Mouse (Mus musculus): ENCODE results near the gene Dbil5. TPM values are rescaled to one million over a fixed set of nuclear protein-coding genes. Genes with fewer than 3 reads are reported as not detected.

Dbil5 gene
- total and polyA plus RNA-seq, 3 experiments: 0.43 to 1.2 TPM; not detected in 1

DNA sequence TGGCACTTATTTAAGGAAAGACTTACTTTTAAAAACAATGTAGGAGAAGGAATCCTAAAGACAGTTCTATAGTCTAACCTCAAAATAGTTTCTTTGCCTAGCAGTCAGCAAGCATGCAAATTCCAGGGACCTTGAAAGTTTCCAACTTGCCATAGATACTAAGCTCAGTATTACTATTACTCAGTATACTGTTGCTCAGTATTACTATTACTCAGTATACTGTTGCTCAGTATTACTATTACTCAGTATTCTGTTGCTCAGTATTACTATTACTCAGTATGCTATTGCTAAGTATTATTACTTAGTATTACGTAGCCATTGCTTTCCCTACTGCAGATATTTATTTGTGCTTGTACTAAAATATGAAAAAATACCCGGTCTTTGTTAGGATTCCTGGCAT lies 22.3 kb downstream of the Dbil5 start:
- TF ChIP-seq POLR2A (IDR thresholded peaks at IDR 0.05; ENCODE audit: insufficient read depth, low read depth, low read length): no peak
- no peak for TF ChIP-seq EP300 (IDR thresholded peaks at IDR 0.05; ENCODE audit: insufficient read depth, low read depth, low read length)
- no peak for TF ChIP-seq CTCF (IDR thresholded peaks at IDR 0.05)
- H3K4me1 ChIP-seq (ENCODE audit: control insufficient read depth, insufficient read depth, low read length): peaks cover 3% of the 10 kb centered on the region
- WGBS: 94% methylated on average over 2 of the region's 2 CpGs
- DNase-seq: no peak
- peaks cover 2% of the 10 kb centered on the region; the same call in 1 of the 2 replicates for H3K36me3 ChIP-seq (ENCODE audit: control insufficient read depth, insufficient read depth, low read length)
- no peak overlapping the region for H3K4me3 ChIP-seq
- H3K27ac ChIP-seq: no peak overlapping the region
- no peaks in the 10 kb centered on the region for H3K79me2 ChIP-seq (replicated peaks; ENCODE audit: control insufficient read depth, insufficient read depth, low read length)
- no peak overlapping the region for H3K9ac ChIP-seq (ENCODE audit: low read depth, low read length)
- intact Hi-C loops (cut with DNase I): no loop called here
- H3K27me3 ChIP-seq (ENCODE audit: control insufficient read depth, insufficient read depth, low read length): no peaks in the 10 kb centered on the region

- Histone ChIP-seq H3K4me1 (ENCODE audit: control insufficient read depth, insufficient read depth, low read length) (peaks cover 3% of the 10 kb centered on the region), H3K4me3 (peak within 1 kb of the TSS; percentile 93), H3K36me3 (ENCODE audit: control insufficient read depth, insufficient read depth, low read length) (peaks cover 2% of the 10 kb centered on the region; the same call in 1 of the 2 replicates), H3K79me2 (replicated peaks; ENCODE audit: control insufficient read depth, insufficient read depth, low read length) (no peaks in the 10 kb centered on the region), H3K9ac (ENCODE audit: low read depth, low read length) (peak within 1 kb of the TSS; percentile 76), H3K27me3 (ENCODE audit: control insufficient read depth, insufficient read depth, low read length) (no peaks in the 10 kb centered on the region), H3K27ac (peak within 1 kb of the TSS; percentile 82)
- TF ChIP-seq EP300 (IDR thresholded peaks at IDR 0.05; ENCODE audit: insufficient read depth, low read depth, low read length) (no peak), POLR2A (IDR thresholded peaks at IDR 0.05; ENCODE audit: insufficient read depth, low read depth, low read length) (peak; percentile 78), CTCF (IDR thresholded peaks at IDR 0.05) (no peak)
- WGBS: under 1% methylated on average over 61 of the region's 61 CpGs
- peak; percentile 91 to 95 for DNase-seq
- intact Hi-C loops (cut with DNase I): no loop called here
Observed at GRCm38 (mm10) chr11:76242901-76243810, 25.7 kb downstream of the Dbil5 start, which contains the start of the genes Mrm3 and Glod4. Gene Mrm3, plus strand, starts transcription at chr11:76243715. Gene Glod4, minus strand, starts transcription at chr11:76243725.

DNA sequence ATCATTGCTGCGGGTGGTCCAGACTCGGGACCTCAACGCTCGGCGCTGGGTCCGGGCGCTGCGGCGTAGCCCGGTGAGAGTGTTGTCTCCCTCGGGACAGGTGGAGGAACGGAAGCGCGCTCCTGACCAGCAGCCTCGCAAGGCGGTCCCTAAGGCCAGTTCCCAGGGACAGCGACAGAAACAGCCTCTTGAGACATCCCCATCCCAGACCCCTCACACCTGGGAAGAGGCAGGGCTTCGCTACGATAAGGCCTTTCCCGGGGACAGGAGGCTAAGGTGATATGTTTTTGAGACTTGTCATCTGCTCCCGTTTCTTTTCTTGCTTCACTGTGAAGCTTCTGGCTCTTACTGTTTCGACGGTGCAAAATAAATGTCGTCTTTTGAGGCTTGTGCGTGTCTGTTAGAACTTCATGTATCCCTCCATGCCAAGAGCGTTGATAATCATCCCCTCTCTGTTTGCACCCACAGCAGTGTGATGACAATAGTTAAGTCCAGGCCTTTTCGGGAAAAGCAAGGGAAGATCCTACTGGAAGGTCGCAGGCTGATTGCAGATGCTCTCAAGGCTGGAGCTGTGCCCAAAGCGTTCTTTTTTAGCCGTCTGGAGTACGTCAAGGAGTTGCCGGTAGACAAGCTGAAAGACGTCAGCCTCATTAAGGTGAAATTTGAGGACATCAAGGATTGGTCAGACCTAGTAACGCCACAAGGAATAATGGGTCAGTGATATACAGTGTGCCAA lies 26.6 kb downstream of the Dbil5 start:
- TF ChIP-seq CTCF (IDR thresholded peaks at IDR 0.05): no peak
- TF ChIP-seq POLR2A (IDR thresholded peaks at IDR 0.05; ENCODE audit: insufficient read depth, low read depth, low read length): no peak
- TF ChIP-seq EP300 (IDR thresholded peaks at IDR 0.05; ENCODE audit: insufficient read depth, low read depth, low read length): no peak
- Histone ChIP-seq H3K27me3 (ENCODE audit: control insufficient read depth, insufficient read depth, low read length) (no peaks in the 10 kb centered on the region), H3K4me3 (peak overlapping the region; percentile 93), H3K79me2 (replicated peaks; ENCODE audit: control insufficient read depth, insufficient read depth, low read length) (no peaks in the 10 kb centered on the region), H3K27ac (peak overlapping the region; percentile 82), H3K9ac (ENCODE audit: low read depth, low read length) (peak overlapping the region; percentile 63), H3K36me3 (ENCODE audit: control insufficient read depth, insufficient read depth, low read length) (peaks cover 2% of the 10 kb centered on the region; the same call in 1 of the 2 replicates), H3K4me1 (ENCODE audit: control insufficient read depth, insufficient read depth, low read length) (peaks cover 3% of the 10 kb centered on the region)
- 3% methylated on average over 34 of the region's 34 CpGs for WGBS
- no peak for DNase-seq
- intact Hi-C loops (cut with DNase I): no loop called here

- DNase-seq: no peak
- H3K4me1 ChIP-seq (ENCODE audit: control insufficient read depth, insufficient read depth, low read length): peaks cover 2% of the 10 kb centered on the region
- no peak overlapping the region for H3K4me3 ChIP-seq
- TF ChIP-seq CTCF (IDR thresholded peaks at IDR 0.05) (no peak), EP300 (IDR thresholded peaks at IDR 0.05; ENCODE audit: insufficient read depth, low read depth, low read length) (no peak), POLR2A (IDR thresholded peaks at IDR 0.05; ENCODE audit: insufficient read depth, low read depth, low read length) (no peak)
- H3K36me3 ChIP-seq (ENCODE audit: control insufficient read depth, insufficient read depth, low read length): peaks cover 2% of the 10 kb centered on the region; the same call in 1 of the 2 replicates
- no peaks in the 10 kb centered on the region for H3K79me2 ChIP-seq (replicated peaks; ENCODE audit: control insufficient read depth, insufficient read depth, low read length)
- no peaks in the 10 kb centered on the region for H3K27me3 ChIP-seq (ENCODE audit: control insufficient read depth, insufficient read depth, low read length)
- no peak overlapping the region for H3K27ac ChIP-seq
- intact Hi-C loops (cut with DNase I): no loop called here
- no peak overlapping the region for H3K9ac ChIP-seq (ENCODE audit: low read depth, low read length)
Observed at GRCm38 (mm10) chr11:76246439-76246838, 29.0 kb downstream of the Dbil5 start.

- intact Hi-C loops (cut with DNase I): no loop called here
- no peaks in the 10 kb centered on the region for H3K27me3 ChIP-seq (ENCODE audit: control insufficient read depth, insufficient read depth, low read length)
- no peak for TF ChIP-seq POLR2A (IDR thresholded peaks at IDR 0.05; ENCODE audit: insufficient read depth, low read depth, low read length)
- no peak for DNase-seq
- H3K27ac ChIP-seq: no peak overlapping the region
- peaks cover 2% of the 10 kb centered on the region for H3K4me1 ChIP-seq (ENCODE audit: control insufficient read depth, insufficient read depth, low read length)
- H3K9ac ChIP-seq (ENCODE audit: low read depth, low read length): no peak overlapping the region
- H3K79me2 ChIP-seq (replicated peaks; ENCODE audit: control insufficient read depth, insufficient read depth, low read length): no peaks in the 10 kb centered on the region
- WGBS: 33% methylated on average over 2 of the region's 2 CpGs
- peaks cover 2% of the 10 kb centered on the region; the same call in 1 of the 2 replicates for H3K36me3 ChIP-seq (ENCODE audit: control insufficient read depth, insufficient read depth, low read length)
- no peak overlapping the region for H3K4me3 ChIP-seq
Observed at GRCm38 (mm10) chr11:76247239-76247638, 29.8 kb downstream of the Dbil5 start.
